Mouse (Mus musculus) Patski (cell line): ENCODE measurements around the gene Hsf2bp. TPM values are rescaled to one million over a fixed set of nuclear protein-coding genes. Genes with fewer than 3 reads are reported as not detected.

ENCODE experiments used
- ATAC-seq: fragments of 100-300 bp; one replicate; pipeline ENCODE4 v1.8.0; 2021
- CTCF ChIA-PET: fragments of 350-600 bp; sonication (Branson Sonifier 250); formaldehyde crosslinking; loops from one replicate; lab custom pipeline; 2022; ENCODE audit warnings: inconsistent platforms; lab: Charles Lee
- POLR2A ChIA-PET: fragments of 350-600 bp; sonication (Branson Sonifier 250); formaldehyde crosslinking; loops from one replicate; lab custom pipeline; 2022; ENCODE audit warnings: antibody characterized with exemption, inconsistent platforms; lab: Charles Lee
- DNase-seq: peaks from one replicate; pipeline ENCODE4 v3.0.0-alpha.2; 2011; ENCODE audit warnings: low read depth, low spot score
- H3K27me3 ChIP-seq: fragments of 371-371 bp; one replicate; pipeline ENCODE4 v1.5.1; 2021
- CTCF ChIP-seq: fragments of 100-300 bp; IDR thresholded peaks from one replicate; pipeline ENCODE4 v1.5.1; 2021
- in situ Hi-C: fragments of 300-500 bp; cut with MboI; formaldehyde crosslinking; loops from 3 replicates; pipeline ENCODE4 v1.11.1; 2018; ENCODE audit warnings: low pct_unique_long_range_greater_than_20kb, mixed read lengths
- polyA plus RNA-seq: library from polyadenylated mRNA; unstranded; gene quantifications from one replicate; pipeline ENCODE4 v1.2.3, GENCODE M21; 2021

Gene Hsf2bp
- polyA plus RNA-seq, 1 experiment from 2014 or later = 0.64 TPM

DNA sequence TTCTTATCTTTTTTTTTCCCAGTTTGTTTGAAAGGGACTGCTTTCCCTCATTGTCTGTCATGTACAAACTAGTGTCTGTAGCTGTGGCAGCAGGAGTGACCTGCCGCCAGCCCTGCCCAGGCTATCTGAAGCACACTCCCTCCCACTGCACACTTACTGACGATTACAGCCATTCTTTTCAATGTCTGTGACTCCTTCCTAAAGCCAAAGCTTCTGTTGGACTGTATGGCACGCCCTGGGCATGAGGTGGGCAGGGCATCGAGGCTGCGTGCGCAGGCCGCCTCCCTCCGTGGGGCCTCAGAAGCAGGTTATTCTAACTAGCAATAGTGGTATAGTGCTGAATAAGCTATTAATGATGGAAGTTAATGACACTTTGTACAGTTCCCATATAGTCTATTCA lies 19.7 kb downstream of the Hsf2bp start:
- H3K27me3 ChIP-seq = no peaks in the 10 kb centered on the region
- no peak for DNase-seq
- no peak for TF ChIP-seq CTCF
- ATAC-seq = no peak
- ChIA-PET POLR2A (no interaction called here), CTCF (interaction anchor here (2.0 to 2.8 kb wide), 2 partner anchors 9 to 12 kb away, joined by 6 read pairs; no protein-coding TSS in a partner anchor)
- in situ Hi-C loops = no loop called here

DNA sequence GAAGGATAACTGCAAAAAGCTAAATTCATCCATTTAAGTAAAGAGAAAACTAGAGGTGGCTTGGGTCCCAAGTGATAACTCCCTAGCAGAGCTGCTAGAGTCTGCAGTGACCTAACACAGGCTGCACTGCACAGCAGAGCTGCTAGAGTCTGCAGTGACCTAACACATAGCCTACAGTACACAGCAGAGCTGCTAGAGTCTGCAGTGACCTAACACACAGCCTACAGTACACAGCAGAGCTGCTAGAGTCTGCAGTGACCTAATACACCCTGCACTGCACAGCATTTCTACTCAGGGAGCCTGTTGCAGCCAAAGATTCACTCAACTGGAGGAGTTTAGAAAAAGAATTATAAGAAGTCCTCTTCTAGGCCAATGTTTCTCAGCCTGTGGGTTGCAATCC lies 22.5 kb downstream of the Hsf2bp start:
- no peak for ATAC-seq
- no peak for TF ChIP-seq CTCF
- in situ Hi-C loops = no loop called here
- H3K27me3 ChIP-seq = no peaks in the 10 kb centered on the region
- POLR2A ChIA-PET = interaction anchor here (0.6 to 1.1 kb wide), 3 partner anchors 10 to 172 kb away, joined by 3 to 5 read pairs (median 3); no protein-coding TSS in a partner anchor
- CTCF ChIA-PET = no interaction called here
- no peak for DNase-seq

DNA sequence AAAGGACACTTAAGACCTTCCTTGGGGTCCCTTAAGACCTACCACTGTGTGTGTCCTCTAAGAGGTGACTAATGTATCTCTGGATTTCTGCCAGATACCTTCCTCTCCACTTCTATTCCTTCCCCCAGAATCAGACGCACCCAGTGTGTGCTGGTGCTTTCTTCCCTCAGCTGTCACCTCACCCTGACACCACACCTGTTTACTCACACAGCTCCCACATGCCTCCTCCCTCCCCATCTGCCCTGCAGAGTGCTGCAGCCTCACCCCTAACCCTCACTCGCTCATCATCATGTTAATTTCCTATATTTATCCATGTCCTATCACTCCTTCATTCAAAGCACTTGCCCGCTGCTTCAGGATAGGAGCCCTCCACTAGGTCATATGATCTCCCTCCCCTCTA lies 23.9 kb downstream of the Hsf2bp start:
- CTCF ChIA-PET = no interaction called here
- POLR2A ChIA-PET = no interaction called here
- in situ Hi-C loops = no loop called here
- ATAC-seq (no peak), DNase-seq (no peak)
- no peak for TF ChIP-seq CTCF
- no peaks in the 10 kb centered on the region for H3K27me3 ChIP-seq

DNA sequence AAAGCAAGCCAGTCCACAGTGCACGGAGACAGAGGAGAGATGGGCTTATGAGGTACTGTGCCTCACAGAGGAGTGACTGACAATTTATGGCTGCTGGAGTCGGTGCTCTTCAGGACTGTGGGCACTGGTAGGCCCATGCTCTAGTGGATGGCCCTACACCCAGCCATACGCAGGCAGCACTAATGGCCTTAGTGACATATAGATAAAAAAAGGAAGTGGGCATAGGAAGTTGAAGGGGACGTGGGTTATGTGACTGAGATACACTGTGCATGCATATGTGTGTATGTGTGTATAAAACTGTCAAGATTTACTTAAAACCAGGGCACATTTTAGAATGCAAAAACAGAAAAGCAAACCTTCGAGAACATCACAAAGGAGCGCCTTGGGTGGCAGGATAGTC lies 24.5 kb downstream of the Hsf2bp start:
- H3K27me3 ChIP-seq = no peaks in the 10 kb centered on the region
- DNase-seq (no peak), ATAC-seq (no peak)
- in situ Hi-C loops = no loop called here
- ChIA-PET CTCF (no interaction called here), POLR2A (no interaction called here)
- no peak for TF ChIP-seq CTCF

DNA sequence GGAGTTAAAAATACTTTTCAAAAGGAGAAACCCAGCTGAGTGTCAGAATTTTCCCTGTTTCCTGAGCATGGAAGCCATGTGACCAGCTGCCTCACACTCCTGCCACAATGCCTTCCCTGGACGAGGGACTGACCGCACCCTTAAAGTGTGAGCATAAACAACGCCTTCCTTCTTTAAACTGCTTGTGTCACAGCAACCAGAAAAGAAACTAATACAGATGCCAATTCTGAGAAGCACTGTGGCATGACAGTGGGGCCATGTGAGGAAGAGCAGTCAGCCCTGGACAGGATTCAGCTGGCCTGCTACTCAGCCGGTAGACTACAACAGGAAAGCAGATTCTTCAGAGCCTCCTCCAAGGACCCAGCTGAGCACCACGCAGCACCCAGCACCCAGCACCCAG lies 29.3 kb downstream of the Hsf2bp start:
- in situ Hi-C loops = no loop called here
- ATAC-seq = peak; percentile 35
- ChIA-PET POLR2A (no interaction called here), CTCF (interaction anchor here (1.1 kb wide), 1 partner anchor 20 kb away, joined by 3 read pairs; no protein-coding TSS in a partner anchor)
- TF ChIP-seq CTCF = no peak
- DNase-seq = no peak
- H3K27me3 ChIP-seq = no peaks in the 10 kb centered on the region

DNA sequence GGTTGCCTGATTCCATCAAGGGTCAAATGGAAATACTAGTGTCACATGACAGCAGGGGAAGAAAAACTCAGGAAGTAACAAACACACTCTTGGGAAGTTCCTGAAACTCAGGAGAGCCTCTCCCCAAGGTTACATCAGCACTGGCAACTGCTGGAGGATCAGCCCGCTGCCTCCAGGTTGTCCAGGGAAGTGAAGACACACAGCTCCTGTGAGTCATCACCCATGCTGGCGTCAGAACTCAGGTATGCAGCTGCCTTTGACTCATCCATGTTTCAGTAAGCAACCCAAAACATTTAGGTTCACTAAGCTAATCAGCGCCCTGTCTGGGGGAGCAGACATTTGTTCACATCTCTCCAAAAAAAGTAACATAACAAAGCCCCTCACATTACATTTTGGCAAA lies 32.9 kb downstream of the Hsf2bp start:
- no peak for DNase-seq
- POLR2A ChIA-PET = interaction anchor here (0.6 kb wide), 2 partner anchors 525 to 1391 kb away, joined by 5 to 11 read pairs; partner anchors contain the start of gene Zfp101
- CTCF ChIA-PET = interaction anchor here (1.1 to 2.0 kb wide), 2 partner anchors 13 to 16 kb away, joined by 3 to 6 read pairs; no protein-coding TSS in a partner anchor

DNA sequence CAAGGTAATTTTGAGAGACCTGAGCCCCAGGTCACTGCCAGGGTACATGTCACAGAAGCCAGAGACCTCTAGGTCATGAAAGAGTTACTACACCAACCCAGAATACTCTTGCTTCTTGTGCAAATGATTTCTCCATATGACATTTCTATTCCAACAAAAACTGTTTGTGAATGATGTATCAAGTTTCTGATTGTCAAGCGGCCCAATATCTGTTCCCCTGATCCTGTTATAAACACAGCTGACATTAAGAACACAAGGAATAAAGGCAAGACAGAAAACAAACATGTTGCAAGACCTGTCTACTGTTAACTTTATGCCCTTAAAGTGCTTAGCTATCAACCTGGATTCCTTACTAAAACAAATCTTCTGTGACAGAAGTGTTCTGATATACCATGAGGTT lies 37.8 kb downstream of the Hsf2bp start:
- DNase-seq (no peak), ATAC-seq (no peak)
- in situ Hi-C loops = no loop called here
- ChIA-PET CTCF (interaction anchor here (1.1 kb wide), 1 partner anchor 16 kb away, joined by 3 read pairs; no protein-coding TSS in a partner anchor), POLR2A (interaction anchor here (0.5 kb wide), 1 partner anchor 191 kb away, joined by 3 read pairs; no protein-coding TSS in a partner anchor)
- H3K27me3 ChIP-seq = no peaks in the 10 kb centered on the region
- no peak for TF ChIP-seq CTCF

More for the DNA sequence above, 32.9 kb downstream of the Hsf2bp start:
- ATAC-seq = no peak
- TF ChIP-seq CTCF = no peak
- H3K27me3 ChIP-seq = no peaks in the 10 kb centered on the region
- in situ Hi-C loops = no loop called here

DNA sequence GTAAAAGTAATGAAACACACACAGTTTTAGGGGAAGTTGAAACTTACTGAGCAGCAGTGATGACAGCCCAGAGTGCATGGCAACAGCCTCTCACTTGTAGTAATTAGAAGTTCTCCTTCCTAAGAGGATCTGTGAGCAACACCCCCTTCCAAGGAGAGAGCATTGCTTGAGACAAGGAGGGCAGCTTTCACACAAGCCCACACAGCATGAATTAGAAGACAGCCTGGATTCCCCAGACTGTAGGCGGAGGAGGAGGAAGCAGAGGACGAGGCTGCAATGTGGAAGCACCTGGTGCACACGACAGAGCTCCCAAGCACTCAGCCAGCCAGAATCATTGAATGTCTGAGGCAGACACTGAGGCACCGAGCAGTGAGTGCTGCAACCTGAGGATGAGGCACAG lies 39.8 kb downstream of the Hsf2bp start:
- ChIA-PET CTCF (interaction anchor here (1.1 kb wide), 1 partner anchor 13 kb away, joined by 4 read pairs; no protein-coding TSS in a partner anchor), POLR2A (no interaction called here)
- no peaks in the 10 kb centered on the region for H3K27me3 ChIP-seq
- in situ Hi-C loops = no loop called here
- no peak for DNase-seq
- no peak for TF ChIP-seq CTCF
- ATAC-seq = no peak

DNA sequence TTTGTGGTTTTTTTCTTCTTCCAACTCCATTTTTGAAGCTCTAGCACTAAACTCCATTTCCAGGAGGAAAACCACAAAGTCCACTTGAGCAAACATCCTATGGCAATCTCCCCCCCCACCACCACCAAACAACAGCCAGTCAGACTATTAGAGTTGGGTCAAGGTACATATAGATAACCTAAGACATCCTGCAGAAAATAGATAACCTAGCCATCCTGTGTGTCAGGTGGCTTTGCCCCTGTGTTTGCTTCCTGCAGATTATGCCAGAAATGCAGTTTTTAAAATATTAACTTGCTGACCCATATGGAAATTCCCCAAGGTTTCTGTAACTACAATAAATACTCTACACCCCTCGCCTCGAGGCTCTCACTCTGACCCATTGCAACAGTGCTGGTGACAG lies 40.4 kb downstream of the Hsf2bp start:
- H3K27me3 ChIP-seq = no peaks in the 10 kb centered on the region
- in situ Hi-C loops = no loop called here
- no peak for TF ChIP-seq CTCF
- ChIA-PET CTCF (interaction anchor here (0.9 to 1.3 kb wide), 3 partner anchors 9 to 30 kb away, joined by 3 to 4 read pairs (median 4); no protein-coding TSS in a partner anchor), POLR2A (interaction anchor here (0.6 kb wide), 1 partner anchor 677 kb away, joined by 3 read pairs; no protein-coding TSS in a partner anchor)
- DNase-seq (no peak), ATAC-seq (no peak)

DNA sequence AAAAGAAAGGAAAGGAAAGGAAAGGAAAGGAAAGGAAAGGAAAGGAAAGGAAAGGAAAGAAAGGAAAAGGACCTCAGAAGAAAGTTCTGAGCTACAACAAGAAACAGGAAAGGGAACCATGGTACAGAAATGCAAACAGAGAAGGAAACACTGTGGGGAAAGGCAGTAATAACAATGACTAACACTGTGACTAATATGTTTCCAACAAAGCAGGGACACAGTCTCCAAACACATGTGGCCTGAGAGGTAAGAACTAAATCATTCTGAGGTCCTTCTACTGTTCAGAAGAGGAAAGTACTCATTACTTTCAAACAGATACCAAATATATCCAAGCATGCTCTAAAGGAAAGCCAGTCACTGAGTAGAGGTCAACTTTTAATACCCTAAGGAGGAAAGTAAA lies 42.0 kb downstream of the Hsf2bp start:
- no peak for DNase-seq
- ChIA-PET CTCF (interaction anchor here (0.9 kb wide), 1 partner anchor 10 kb away, joined by 3 read pairs; no protein-coding TSS in a partner anchor), POLR2A (no interaction called here)
- in situ Hi-C loops = no loop called here
- peak; percentile 54 for ATAC-seq
- no peak for TF ChIP-seq CTCF
- no peaks in the 10 kb centered on the region for H3K27me3 ChIP-seq

DNA sequence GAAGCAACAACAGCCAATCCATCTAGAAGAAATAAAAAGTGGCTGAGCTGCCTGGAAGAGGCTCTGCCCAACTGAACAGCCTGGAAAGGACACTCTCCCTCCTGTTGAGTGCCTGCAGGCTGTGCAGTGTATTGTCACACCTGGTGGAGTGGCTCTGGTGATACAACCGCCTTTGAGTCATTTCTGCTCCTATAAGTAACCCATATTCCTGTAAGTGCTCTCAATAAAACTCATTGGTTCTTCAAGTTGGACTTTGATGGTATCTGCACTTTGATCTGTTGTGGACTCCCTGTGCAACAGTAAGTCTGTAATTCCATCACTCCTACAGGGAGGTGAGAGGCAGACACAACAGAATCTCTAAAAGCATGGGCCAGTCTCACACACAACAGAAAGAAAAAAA lies 42.8 kb downstream of the Hsf2bp start:
- POLR2A ChIA-PET = no interaction called here
- ATAC-seq (no peak), DNase-seq (no peak)
- CTCF ChIA-PET = no interaction called here
- no peak for TF ChIP-seq CTCF
- in situ Hi-C loops = no loop called here
- H3K27me3 ChIP-seq = no peaks in the 10 kb centered on the region
